Mouse (Mus musculus) cortical plate, adult 2 months (tissue): ENCODE results near the gene Ptpra.

Source experiments
- CTCF ChIP-seq: fragments of 200-500 bp; IDR thresholded peaks from 2 replicates; pipeline ENCODE4 v1.5.1; 2011; ENCODE audit warnings: mild to moderate bottlenecking, control low read depth, low read length; ENCODE audit not compliant: insufficient read depth; ENCODE audit errors: extremely low read depth
- POLR2A ChIP-seq: fragments of 200-500 bp; IDR thresholded peaks from 2 replicates; pipeline ENCODE4 v1.6.1; 2011; ENCODE audit warnings: mild to moderate bottlenecking, low read length, control low read depth; ENCODE audit not compliant: insufficient read depth; ENCODE audit errors: extremely low read depth

GRCm38 (mm10) chr2:130469935-130470334, 19.9 kb downstream of the Ptpra start:
- TF ChIP-seq CTCF (no peak), POLR2A (no peak)
